Mouse (Mus musculus) splenic B cell, adult 2 months (primary cell): ENCODE measurements around the gene Olfr766-ps1.
"Not testable (repeated sequence)": the region's sequence is repeated elsewhere in the genome, so short reads cannot be mapped to it uniquely, and the experiment has no call there.

ENCODE experiments used
- DNase-seq: peaks from one replicate; pipeline ENCODE4 v3.0.0-alpha.2; 2011; ENCODE audit warnings: low read depth, low spot score
- H3K27me3 ChIP-seq: 2 replicates; pipeline ENCODE4 v1.6.1; 2012; ENCODE audit warnings: mild to moderate bottlenecking, low read length, moderate library complexity, mixed read lengths; ENCODE audit not compliant: control insufficient read depth, poor library complexity, insufficient read depth, severe bottlenecking
- H3K36me3 ChIP-seq: 2 replicates; pipeline ENCODE4 v1.6.1; 2012; ENCODE audit warnings: mild to moderate bottlenecking, low read length, moderate library complexity, mixed read lengths; ENCODE audit not compliant: control insufficient read depth, poor library complexity, insufficient read depth, severe bottlenecking

The Olfr766-ps1 gene

DNA sequence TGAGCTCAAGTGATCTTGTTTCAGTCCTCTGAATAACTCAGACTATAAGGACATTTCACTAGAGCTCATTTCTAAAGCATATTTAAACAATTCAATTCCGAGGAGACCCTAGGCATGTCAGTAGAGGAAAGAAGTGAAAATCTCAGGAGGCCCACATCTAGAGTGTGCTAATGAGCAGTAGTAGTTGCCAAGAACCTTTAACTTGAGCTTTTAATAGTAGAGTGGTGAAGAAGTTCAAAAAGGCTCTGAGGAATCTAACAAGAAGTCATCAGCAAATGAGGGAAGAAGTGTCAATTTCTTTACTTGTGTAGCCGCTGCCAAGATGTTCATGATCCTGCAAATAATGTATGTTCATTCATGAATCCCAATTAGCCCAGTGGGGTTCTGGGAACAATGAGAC, at the start of gene Olfr766-ps1:
Gene Olfr766-ps1, minus strand, starts transcription at position 101 of the 400 bp plus-strand sequence.
- Histone ChIP-seq H3K27me3 (no peaks in the 10 kb centered on the region), H3K36me3 (no peaks in the 10 kb centered on the region)
- no peak for DNase-seq

DNA sequence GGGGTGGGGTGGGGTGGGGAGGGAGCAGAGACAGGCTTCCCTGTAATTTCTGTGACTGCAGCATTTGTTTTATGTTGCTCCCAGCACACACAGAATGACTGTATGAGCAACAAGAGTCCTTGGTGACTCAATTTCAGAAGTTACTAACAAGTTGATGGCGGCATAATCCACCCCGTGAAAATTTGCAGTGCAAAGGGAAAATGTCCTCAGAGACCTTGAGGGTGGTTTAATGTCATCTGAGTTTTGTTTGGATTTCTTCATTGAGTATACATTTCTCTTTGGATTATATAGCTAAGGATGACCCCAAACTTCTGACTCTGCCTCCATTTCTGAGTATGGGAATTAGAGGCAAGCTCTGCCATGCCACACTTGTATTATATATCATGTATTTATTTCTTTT, 49.0 kb upstream of the Olfr766-ps1 start, which contains the start of gene Olfr769:
Gene Olfr769, minus strand, starts transcription at position 101 of the 400 bp plus-strand sequence.
- Histone ChIP-seq H3K27me3 (no peaks in the 10 kb centered on the region), H3K36me3 (no peaks in the 10 kb centered on the region)
- DNase-seq: no peak

DNA sequence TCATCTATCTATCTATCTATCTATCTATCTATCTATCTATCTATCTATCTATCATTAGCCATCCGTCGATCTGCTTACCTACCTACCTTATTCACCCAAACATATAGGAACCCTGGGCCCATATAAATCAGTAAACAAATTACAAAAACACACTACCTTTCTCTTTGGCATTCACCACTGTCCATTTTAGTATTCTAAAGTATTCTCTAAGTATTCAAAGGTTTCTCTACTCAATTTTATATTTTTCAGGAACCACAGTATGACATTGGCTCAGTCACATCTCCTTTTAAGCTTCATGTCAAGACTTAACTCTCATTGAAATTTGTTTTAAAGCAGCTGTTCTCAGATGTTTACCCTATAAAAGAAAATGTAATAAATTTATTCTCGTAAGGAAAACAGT, 46.4 kb upstream of the Olfr766-ps1 start:
- Histone ChIP-seq H3K36me3 (no peaks in the 10 kb centered on the region), H3K27me3 (no peaks in the 10 kb centered on the region)
- no peak for DNase-seq

DNA sequence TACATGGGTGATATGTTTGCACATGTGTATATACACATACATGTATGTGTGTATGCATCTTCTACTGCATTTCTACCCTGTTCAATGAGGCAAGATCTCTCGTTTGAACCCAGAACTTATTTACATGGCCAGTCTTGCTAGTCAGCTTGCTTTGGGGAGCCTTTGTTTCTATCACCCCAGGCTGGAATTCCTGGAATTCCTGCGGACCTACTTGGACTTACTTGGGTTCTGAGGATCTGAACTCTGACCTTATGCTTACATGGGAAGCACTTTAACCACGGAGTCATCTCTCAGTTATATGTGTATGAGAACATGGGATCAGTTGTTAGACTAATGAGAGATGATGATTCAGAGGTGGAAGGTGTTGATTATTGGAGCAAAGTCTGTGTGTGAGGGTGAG, 32.5 kb upstream of the Olfr766-ps1 start:
- no peaks in the 10 kb centered on the region for H3K27me3 ChIP-seq
- no peaks in the 10 kb centered on the region for H3K36me3 ChIP-seq
- no peak for DNase-seq

DNA sequence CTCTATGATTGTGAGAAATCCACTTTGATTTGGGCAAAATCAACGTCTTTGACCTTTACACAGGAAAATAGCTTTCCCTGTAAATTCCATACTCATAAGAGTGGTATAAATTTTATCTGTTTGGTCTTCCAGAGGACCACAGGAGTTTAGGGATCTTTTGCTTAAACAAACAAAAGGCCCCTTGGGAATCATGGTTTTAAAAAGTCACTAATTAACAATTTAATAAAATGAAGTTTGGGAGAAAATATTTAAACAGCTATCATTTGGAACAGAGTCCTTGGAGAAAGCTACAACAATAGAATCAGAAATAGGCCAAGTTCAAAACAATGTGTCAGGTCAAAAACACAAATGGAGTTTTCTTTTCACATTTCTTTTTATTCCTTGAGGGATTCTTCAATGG, 30.5 kb upstream of the Olfr766-ps1 start, which contains the start of gene Olfr768:
Gene Olfr768, minus strand, starts transcription at position 101 of the 400 bp plus-strand sequence.
- Histone ChIP-seq H3K36me3 (no peaks in the 10 kb centered on the region), H3K27me3 (no peaks in the 10 kb centered on the region)
- no peak for DNase-seq

DNA sequence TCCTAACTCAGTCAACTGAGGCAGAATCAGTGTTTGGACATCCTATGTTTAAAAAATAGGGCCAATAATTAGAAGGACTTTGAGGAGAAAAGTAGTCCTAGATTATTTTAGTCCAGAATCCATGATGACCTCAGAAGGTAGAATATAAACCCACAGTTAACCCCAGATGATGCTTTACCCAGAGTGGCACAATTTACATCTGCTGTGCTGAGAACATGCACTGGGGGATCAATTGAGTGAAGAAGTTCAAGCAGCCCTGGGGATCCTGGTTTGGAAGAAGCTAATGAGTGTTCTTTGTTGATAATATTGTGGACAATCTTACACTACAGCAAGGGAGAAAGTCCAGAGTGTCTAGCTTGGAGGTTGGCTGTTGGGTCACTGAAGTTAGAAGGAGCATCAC, 14.0 kb upstream of the Olfr766-ps1 start, which contains the start of gene Olfr767:
Gene Olfr767, minus strand, starts transcription at position 101 of the 400 bp plus-strand sequence.
- DNase-seq, H3K36me3 ChIP-seq, H3K27me3 ChIP-seq: not testable (repeated sequence)

DNA sequence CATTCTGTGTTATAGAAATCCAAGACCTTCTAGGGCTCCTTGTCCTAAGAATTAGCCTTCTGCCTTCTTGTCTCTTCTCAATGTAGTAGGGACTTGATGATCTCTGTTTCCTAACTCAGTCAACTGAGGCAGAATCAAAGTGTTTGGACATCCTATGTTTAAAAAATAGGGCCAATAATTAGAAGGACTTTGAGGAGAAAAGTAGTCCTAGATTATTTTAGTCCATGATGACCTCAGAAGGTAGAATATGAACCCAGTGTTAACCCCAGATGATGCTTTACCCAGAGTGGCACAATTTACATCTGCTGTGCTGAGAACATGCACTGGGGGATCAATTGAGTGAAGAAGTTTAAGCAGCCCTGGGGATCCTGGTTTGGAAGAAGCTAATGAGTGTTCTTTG, 18.9 kb downstream of the Olfr766-ps1 start, which contains the start of gene Olfr765:
Gene Olfr765, minus strand, starts transcription at position 101 of the 400 bp plus-strand sequence.
- H3K27me3 ChIP-seq, DNase-seq: not testable (repeated sequence)

DNA sequence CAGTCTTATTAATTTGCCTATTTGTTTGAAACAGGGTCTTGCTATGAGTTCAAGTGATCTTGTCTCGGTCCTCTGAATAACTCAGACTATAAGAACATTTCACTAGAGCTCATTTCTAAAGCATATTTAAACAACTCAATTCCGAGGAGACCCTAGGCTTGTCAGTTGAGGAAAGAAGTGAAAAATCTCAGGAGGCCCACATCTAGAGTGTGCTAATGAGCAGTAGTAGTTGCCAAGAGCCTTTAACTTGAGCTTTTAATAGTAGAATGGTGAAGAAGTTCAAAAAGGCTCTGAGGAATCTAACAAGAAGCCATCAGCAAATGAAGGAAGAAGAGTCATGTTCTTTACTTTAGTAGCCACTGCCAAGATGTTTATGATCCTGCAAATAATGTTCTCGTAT, 29.0 kb downstream of the Olfr766-ps1 start, which contains the start of gene Olfr764-ps1:
Gene Olfr764-ps1, minus strand, starts transcription at position 101 of the 400 bp plus-strand sequence.
- DNase-seq: no peak
- H3K36me3 ChIP-seq: no peaks in the 10 kb centered on the region
- no peaks in the 10 kb centered on the region for H3K27me3 ChIP-seq

More for the DNA sequence above, 18.9 kb downstream of the Olfr766-ps1 start, which contains the start of gene Olfr765:
- not testable (repeated sequence) for H3K36me3 ChIP-seq

DNA sequence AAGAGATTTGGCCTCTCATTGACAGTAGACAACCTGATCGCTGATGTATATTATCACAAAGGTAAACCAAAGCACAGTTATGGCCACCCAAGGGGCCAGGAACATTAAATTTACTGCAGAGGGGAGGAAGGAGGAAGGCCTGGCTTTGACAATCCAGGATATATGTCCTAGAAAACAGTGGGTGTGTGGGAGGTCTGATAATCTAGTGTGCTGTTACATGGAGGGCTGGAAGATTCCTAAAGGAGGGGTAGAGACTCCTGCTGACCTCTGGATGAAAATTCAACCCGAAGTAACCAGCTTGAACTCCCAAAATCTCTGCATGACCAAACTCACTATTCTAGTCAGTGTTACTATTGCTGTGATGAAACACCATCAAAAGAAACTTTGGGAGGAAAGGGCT, 40.4 kb downstream of the Olfr766-ps1 start:
- DNase-seq: no peak
- Histone ChIP-seq H3K36me3 (no peaks in the 10 kb centered on the region), H3K27me3 (no peaks in the 10 kb centered on the region)

DNA sequence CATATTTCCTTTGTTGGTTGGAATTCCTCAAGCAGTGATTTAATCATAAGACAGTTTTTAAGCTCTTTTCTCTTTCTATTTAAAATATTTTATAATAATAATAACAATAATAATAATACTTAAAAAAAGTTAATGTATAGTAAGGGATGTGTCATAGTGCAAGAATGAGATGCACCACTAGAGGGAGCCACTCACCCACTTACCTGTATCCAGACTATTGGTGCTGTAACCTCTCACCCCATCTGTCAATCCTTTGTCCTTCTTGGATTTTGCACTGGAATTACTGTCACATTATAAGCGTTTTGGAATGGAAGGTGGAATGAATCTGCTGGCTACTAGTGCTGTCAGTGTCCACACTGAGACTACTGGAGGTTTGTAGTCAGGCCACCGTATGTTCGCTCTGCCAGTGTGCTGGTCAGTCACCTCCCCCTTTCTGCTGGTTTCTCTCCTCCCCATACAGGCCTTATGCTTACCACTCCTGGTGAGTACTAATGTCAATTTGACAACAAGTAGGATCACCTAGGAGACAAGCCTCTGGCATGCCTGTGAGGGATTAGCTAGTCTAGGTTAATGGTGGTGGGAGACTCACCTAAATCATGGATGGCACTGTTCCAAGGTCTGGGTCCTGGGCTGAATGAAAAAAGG, 42.6 kb downstream of the Olfr766-ps1 start:
- no peaks in the 10 kb centered on the region for H3K27me3 ChIP-seq
- DNase-seq: peak; percentile 45
- H3K36me3 ChIP-seq: no peaks in the 10 kb centered on the region

DNA sequence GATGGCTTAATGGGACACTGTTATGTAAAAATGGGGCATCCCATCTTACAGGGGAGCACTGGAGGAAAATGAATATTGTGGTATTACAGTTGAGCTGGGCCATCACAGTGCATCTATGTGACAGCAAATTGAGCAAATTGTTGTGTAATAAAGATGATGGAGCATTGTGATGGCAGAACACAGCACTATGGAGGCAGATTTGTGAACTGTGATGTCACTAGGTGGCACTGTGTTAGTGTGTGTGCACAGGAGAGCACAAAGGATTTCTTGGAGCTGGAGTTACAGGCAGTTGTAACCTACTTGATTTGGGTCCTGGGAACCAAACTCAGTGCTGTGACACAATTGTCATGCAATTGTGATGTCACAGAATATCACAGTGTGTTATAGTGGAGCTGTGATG, 45.5 kb downstream of the Olfr766-ps1 start:
- Histone ChIP-seq H3K36me3 (no peaks in the 10 kb centered on the region), H3K27me3 (no peaks in the 10 kb centered on the region)

DNA sequence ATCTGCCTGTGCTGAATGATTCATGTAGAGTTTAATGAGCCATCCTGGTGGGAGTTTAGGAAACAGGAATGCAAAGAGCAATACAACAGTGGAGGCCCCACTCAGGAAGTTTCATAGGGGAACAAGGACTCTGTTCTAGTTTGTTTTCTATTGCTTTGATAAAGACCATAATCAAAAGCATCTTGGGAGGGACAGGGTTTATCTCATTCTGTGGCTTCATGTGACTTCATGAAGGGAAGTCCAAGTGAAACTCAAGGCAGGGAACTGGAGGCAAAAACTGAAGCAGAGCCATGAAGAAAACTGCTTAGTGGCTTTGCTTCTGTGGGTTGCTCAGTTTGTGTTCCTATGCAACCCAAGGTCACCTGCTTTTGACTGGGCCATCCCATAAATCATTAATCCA, 54.3 kb downstream of the Olfr766-ps1 start:
- no peak for DNase-seq
- Histone ChIP-seq H3K36me3 (no peaks in the 10 kb centered on the region), H3K27me3 (no peaks in the 10 kb centered on the region)

More for the DNA sequence above, 45.5 kb downstream of the Olfr766-ps1 start:
- DNase-seq: no peak
